In the genomic region with DNA sequence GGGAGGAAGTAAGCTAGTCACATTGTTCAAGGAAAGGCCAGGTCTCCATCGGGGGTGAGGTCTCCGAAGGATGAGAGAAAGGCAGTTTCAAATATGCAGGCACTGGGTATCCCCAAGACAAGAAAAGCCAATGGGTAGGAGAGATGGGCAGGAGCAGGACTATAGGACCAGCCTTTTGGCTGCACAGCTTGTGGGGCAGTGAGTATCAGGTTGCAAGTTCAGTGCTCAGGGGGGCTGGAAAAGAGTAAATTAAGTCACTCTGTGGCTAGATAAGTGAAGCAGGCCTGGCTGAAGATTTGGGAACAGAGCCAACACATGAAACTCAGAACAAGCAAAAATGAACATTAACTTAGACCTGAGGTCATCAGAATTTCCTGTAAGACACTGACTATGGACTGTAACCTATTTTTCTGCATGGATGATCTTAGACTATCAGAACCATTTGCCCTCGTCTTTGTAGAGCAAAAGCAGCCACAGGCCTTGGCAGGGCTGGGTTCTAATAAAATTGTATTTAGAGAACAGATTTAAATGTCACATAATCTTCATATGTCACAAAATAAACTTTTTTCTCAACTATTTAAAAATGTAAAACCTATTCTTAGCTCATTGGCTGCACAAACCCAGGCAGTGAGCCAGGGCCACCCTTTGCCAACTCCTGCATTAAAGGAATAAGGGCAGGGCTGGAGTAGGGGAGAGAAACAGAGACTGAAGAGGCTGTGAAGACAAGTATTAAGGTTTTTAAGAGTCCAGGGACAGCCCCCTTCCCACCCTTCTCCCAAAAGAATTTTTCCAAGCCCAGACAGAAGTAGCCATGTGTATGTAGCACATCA, we compare ENCODE assay signal across 8 mouse cellular contexts.
DNase-seq lines count a peak whose midpoint lies in the region; ATAC-seq lines count a peak whose summit lies in the region.

No protein-coding gene starts in this region.

- H3K4me3 ChIP-seq in heart, embryonic 10.5 days, result no peak overlapping the region
- H3K4me3 ChIP-seq in embryonic facial prominence, embryonic 15.5 days (replicated peaks), result no peak overlapping the region
- no peak overlapping the region for H3K4me3 ChIP-seq in kidney, embryonic 14.5 days (ENCODE audit: low read length)
- no peak overlapping the region for H3K4me3 ChIP-seq in liver, embryonic 12.5 days

- H3K4me1 ChIP-seq in heart, embryonic 10.5 days, result no peaks in the 10 kb centered on the region
- H3K4me1 ChIP-seq in embryonic facial prominence, embryonic 15.5 days, result peaks cover 13% of the 10 kb centered on the region
- peaks cover 10% of the 10 kb centered on the region; the same call in 1 of the 2 replicates for H3K4me1 ChIP-seq in kidney, embryonic 14.5 days (ENCODE audit: control insufficient read depth, insufficient read depth, low read length)
- no peaks in the 10 kb centered on the region for H3K4me1 ChIP-seq in liver, embryonic 12.5 days

- no peak overlapping the region for H3K27ac ChIP-seq in heart, embryonic 10.5 days
- peak overlapping the region; percentile 55 for H3K27ac ChIP-seq in embryonic facial prominence, embryonic 15.5 days (replicated peaks)
- no peak overlapping the region for H3K27ac ChIP-seq in kidney, embryonic 14.5 days (ENCODE audit: low read depth, low read length)
- H3K27ac ChIP-seq in liver, embryonic 12.5 days, result no peak overlapping the region

- peaks cover 2% of the 10 kb centered on the region; the same call in 1 of the 2 replicates for H3K9me3 ChIP-seq in heart, embryonic 10.5 days
- H3K9me3 ChIP-seq in embryonic facial prominence, embryonic 15.5 days (replicated peaks), result no peaks in the 10 kb centered on the region
- no peaks in the 10 kb centered on the region for H3K9me3 ChIP-seq in kidney, embryonic 14.5 days (ENCODE audit: control insufficient read depth, low read length)
- H3K9me3 ChIP-seq in liver, embryonic 12.5 days (replicated peaks), result peaks cover 4% of the 10 kb centered on the region; the same call in 1 of the 2 replicates

- H3K27me3 ChIP-seq in heart, embryonic 10.5 days (ENCODE audit: insufficient read depth, poor library complexity, severe bottlenecking), result no peaks in the 10 kb centered on the region
- no peaks in the 10 kb centered on the region for H3K27me3 ChIP-seq in embryonic facial prominence, embryonic 15.5 days
- no peaks in the 10 kb centered on the region for H3K27me3 ChIP-seq in kidney, embryonic 14.5 days (ENCODE audit: control insufficient read depth, insufficient read depth, low read length)
- no peaks in the 10 kb centered on the region for H3K27me3 ChIP-seq in liver, embryonic 12.5 days (replicated peaks)

- DNase-seq in heart, adult 18-20 months, result peak; percentile 15 to 27
- no peak for DNase-seq in heart, embryonic 10.5 days (ENCODE audit: low spot score)
- peak; percentile 38 to 43 for DNase-seq in left cerebral cortex, postnatal 25 days (ENCODE audit: low spot score in 2 of 2)
- no peak for DNase-seq in spleen, postnatal 4 days (ENCODE audit: low spot score in 2 of 2)
- no peak for DNase-seq in urinary bladder, adult 2 months (ENCODE audit: low spot score)

- no peak overlapping the region for H3K9ac ChIP-seq in embryonic facial prominence, embryonic 15.5 days
- no peak overlapping the region for H3K9ac ChIP-seq in kidney, embryonic 14.5 days (ENCODE audit: low read depth, low read length)
- H3K9ac ChIP-seq in liver, embryonic 12.5 days, result no peak overlapping the region

- H3K4me2 ChIP-seq in embryonic facial prominence, embryonic 15.5 days (replicated peaks), result no peak overlapping the region
- H3K4me2 ChIP-seq in kidney, embryonic 14.5 days (replicated peaks; ENCODE audit: low read depth, low read length), result no peak overlapping the region
- H3K4me2 ChIP-seq in liver, embryonic 12.5 days, result no peak overlapping the region

- peak; percentile 68; the same call in 1 of the 2 replicates for ATAC-seq in embryonic facial prominence, embryonic 15.5 days (ENCODE audit: insufficient number of reproducible peaks, low FRiP score, low TSS enrichment, low read depth)
- peak; percentile 49; the same call in 1 of the 2 replicates for ATAC-seq in kidney, embryonic 14.5 days (ENCODE audit: low FRiP score, low TSS enrichment)
- ATAC-seq in liver, embryonic 12.5 days, result no peak

- intact Hi-C loops in left cerebral cortex, postnatal 25 days (cut with DNase I), result no loop called here

- WGBS in heart, embryonic 10.5 days, result 77% methylated on average over 3 of the region's 3 CpGs
- 37% methylated on average over 3 of the region's 3 CpGs for WGBS in embryonic facial prominence, embryonic 15.5 days
- 50% methylated on average over 3 of the region's 3 CpGs for WGBS in kidney, embryonic 14.5 days
- WGBS in liver, embryonic 12.5 days (ENCODE audit: insufficient replicate concordance), result 66% methylated on average over 3 of the region's 3 CpGs

- H3K36me3 ChIP-seq in heart, embryonic 10.5 days, result no peaks in the 10 kb centered on the region
- no peaks in the 10 kb centered on the region for H3K36me3 ChIP-seq in embryonic facial prominence, embryonic 15.5 days
- H3K36me3 ChIP-seq in kidney, embryonic 14.5 days (ENCODE audit: control insufficient read depth, insufficient read depth, low read length), result no peaks in the 10 kb centered on the region
- no peaks in the 10 kb centered on the region for H3K36me3 ChIP-seq in liver, embryonic 12.5 days

Comparison
In these comparisons a context has a peak if more than half of its experiments do, and no peak if none do; other contexts are left out.
1. DNase-seq: peak in heart, adult 18-20 months (2 of 2) and left cerebral cortex, postnatal 25 days (2 of 2); none in heart, embryonic 10.5 days (single experiment), spleen, postnatal 4 days (0 of 2) and urinary bladder, adult 2 months (single experiment).